Mouse (Mus musculus) liver, adult (tissue): ENCODE data around the gene P2ry10b.

ENCODE experiments used
- GATA4 ChIP-seq: IDR thresholded peaks from 2 replicates; pipeline ENCODE4 v1.6.1; 2014; ENCODE audit warnings: mild to moderate bottlenecking, low read length; ENCODE audit not compliant: insufficient replicate concordance

P2ry10b gene

DNA sequence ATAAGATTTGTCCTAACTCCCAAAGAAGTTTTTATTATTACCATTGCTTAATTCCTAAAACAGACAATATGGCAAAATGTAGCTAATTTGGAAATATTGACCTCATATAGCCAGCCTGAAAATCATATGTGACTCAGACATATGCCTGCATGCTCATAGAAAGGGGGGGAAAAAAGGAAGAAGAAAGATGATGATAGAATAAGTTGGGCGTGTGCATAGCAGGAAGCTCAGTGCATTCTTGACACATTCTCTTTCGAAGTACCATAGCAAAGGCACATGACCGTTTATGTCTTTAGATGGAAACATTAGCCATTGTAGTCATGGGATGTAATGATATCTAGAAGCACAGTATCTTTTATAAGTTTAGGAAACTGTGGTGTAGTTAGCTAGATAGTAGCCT, at the start of gene P2ry10b:
Gene P2ry10b (plus strand): TSS at position 247 of the 400 bp plus-strand sequence.
- TF ChIP-seq GATA4: no peak

DNA sequence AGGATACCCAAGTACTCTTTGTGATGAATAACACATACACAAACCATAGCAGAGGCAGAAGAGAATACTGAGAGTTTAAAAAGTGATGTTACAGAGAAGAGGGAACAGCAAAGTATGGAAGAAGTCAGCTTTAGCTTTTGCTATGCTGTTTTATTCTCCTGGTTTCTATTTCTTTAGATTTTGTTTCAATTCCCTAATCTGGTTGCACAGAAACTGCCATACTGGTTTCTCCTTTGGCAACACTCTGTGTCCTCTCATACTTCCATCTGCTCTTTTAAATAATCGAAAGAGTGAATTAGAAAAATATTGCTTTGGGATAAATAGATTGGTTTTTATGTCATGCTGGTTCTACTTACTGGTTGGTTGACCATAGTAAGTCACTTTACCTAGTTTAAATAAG, 32.4 kb upstream of the P2ry10b start:
- TF ChIP-seq GATA4: no peak

DNA sequence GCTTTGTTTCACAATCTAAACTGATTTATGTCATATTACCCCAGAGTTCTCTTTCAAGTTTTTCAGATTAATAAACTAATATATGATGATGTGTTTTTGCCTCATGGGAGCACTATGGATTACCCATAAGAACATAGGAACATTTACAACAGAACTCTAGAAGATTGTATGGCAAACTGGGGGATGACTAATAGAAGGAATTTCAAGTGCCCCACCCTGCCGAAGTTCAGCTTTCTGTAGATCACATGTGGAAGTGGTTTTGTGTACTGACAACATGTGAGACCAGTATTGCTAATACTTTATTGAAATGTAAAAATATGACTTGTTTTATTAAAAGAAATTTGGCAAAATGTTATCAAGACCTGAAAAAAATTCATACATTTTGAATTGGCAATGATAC, 31.7 kb upstream of the P2ry10b start:
- TF ChIP-seq GATA4: no peak

DNA sequence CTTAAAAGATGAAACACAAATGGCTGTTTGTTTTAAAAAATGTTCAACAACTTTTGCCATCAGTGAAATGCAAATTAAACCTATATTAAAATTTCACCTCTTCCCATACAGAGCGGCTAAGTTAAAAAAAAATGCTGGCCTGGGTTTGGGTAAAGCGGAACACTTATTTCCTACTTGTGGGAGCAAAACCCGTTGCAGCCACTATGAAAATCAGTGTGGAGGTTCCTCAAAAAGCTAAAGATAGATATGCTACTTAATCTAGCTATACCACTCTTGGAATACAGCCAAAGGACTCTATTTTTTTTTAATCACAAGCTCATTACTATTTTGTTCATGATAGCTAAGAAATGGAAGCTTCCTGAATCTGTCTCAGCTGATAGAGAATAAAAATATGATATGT, 5.5 kb upstream of the P2ry10b start:
- no peak for TF ChIP-seq GATA4

DNA sequence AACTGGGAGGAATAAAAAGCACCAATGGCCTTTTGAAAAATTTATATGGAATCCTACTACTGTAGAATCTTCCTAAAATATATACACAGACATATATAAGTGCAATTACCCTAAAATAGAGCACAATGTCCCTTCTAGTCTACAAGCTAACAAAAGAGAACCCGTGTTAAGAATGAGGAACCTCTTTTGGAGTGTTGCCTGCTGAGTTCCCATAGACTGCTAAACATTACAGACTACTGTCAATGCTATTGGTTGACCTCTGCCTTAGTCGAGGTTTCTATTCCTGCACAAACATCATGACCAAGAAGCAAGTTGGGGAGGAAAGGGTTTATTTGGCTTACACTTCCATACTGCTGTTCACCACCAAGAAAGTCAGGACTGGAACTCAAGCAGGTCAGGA, 4.8 kb upstream of the P2ry10b start:
- no peak for TF ChIP-seq GATA4

DNA sequence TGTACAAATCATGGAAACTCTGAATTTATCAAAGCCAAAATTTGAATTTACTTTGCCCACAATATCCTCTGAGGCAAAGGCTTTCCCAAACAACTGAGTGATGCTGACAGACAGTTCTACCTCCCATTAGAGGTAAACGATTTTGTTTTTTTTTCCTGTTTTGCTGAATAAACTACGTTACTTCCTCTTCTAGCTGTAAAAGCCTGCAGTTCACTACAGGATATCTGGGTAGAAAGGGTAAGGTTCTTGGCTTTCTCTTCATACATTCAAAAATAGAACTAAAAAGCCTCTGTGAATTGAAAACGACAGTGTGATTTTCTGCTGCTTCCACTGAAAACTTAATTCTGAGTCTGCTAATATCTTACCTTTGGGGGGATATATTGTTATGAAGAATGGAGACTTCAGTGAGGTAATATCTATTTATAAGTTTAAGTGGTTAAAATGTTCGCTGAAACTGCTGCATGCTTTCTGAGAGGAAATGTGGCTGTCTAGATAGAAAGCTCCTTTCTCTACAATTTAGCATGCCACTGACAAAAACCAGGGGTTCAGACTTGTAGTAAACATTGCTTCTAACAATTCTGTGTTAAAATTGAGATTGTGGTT, 765 bp downstream of the P2ry10b start:
- no peak for TF ChIP-seq GATA4

DNA sequence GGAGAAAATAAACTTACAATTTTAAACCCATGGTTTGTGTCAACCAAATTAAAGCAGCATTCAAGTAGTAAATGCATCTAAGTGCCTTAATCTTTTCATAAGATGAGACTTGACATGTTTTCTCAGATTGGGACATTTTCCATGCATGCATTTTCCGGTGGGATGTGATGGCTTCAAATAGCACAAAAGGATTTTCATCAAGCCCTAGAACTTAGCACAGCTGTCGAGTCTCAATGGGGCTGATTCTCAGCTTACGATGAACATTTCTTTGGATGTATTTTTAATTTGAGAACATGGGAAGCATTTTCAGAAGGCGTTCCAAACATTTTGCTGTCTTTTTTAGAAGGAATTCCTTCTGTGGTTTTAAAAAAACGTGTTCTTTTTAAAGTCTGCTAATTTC, 1.3 kb downstream of the P2ry10b start:
- TF ChIP-seq GATA4: no peak

DNA sequence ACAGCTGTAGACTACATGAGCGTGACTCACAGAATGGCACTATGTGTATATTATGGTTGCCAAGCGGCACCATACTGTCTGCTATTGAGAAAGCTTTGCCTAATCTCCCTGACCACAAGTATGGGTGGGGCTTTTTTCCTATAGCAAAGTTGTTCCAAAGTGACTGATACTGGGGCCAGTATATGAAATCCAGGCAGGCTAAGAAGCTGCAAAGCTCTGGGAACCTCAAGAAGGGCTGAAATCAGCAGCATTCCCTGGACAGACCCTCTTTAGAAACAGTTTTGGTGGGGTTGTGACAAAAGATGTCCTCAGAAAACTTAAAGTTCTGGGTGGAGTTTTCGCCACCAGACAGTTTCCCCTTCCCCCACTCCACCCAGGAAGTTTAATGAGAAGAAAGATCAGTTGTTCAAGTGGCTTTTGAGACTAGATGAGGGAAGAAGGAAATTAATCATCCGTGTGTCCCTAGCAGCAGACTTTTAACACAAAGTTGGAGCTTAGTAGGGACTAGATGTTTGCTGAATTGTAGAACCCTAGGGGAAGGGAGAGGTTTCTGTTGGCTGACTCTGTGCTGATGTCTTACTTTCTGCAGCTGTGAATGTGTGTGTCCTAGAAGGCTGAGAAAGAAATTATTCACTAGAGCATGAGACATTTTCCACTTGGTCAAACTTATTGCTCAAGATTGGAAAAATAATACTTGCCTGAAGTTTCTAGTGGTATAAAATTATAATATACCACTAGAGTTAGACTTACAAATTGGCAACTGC, 2.2 kb downstream of the P2ry10b start:
- TF ChIP-seq GATA4: no peak

DNA sequence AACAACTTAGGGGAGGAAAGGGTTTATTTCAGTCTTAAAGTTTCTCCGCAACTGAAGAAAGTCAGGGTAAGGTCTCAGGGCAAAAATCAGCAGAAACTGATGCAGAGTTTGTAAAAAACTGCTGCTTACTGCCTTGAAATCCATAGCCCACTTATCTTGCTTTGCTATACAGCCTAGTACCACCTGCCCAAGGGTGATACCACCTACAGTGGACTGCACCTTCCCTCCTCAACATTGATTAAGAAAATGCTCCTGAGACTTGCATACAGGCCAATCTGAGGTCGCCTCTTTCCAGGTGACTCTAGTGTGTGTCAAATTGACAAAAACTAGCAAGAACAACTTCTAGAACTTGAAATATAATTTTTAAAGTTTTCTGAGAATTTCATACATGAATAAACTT, 7.3 kb downstream of the P2ry10b start:
- no peak for TF ChIP-seq GATA4

DNA sequence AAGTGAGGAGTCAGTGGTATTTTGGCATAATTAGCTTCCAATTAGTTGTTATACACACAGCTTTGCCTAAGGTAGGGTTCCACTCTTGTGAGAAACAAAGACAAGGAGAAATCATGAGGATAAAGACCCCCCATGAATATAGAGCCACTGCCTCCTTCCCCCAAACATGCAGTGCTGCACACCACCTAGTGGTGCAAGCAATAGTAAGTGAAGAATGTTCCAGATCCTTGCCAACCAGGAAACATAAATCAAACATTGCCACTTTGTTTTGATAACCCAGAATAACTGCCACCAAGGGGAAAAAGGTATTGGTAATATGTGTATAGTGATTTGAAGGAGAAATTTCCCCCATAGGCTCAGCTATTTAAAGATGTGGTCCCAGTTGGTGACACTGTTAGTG, 11.8 kb downstream of the P2ry10b start:
- TF ChIP-seq GATA4: no peak

DNA sequence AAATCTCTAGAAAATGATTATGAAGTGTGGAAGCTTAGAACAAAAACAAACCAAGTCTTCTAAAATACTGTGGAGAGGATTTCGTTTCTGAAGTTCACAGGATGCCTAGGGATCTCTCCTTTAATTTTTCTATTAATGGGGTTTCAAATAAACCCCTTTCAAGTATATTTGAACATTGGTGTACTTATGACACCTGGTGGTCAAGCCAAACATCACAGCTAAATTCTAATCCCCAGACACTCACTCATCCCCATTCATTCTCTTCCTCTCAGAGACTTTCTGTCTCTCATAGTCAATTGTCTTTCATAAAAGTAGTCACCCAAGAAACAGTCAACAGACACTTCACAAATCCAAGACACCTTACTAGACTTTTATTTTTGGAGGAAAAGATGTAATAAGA, 19.6 kb downstream of the P2ry10b start:
- TF ChIP-seq GATA4: no peak

DNA sequence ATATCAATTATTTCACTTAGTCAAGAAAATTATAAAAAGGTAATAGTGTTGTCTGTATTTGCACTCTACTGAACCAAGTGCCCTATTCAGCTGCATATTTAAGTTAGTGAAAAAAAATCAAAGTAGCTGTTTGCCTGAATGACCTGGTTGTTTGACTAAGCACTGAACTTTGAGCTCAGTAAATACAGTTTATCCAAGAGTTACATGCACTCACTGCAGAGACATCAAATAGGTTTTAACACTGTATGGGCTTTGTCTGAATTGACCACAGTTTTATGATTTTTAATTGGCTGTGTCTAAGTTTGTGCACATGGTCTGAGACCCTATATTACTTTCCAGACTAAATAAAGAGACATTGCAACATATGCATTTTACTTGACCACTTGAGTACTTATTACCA, 20.4 kb downstream of the P2ry10b start:
- no peak for TF ChIP-seq GATA4

DNA sequence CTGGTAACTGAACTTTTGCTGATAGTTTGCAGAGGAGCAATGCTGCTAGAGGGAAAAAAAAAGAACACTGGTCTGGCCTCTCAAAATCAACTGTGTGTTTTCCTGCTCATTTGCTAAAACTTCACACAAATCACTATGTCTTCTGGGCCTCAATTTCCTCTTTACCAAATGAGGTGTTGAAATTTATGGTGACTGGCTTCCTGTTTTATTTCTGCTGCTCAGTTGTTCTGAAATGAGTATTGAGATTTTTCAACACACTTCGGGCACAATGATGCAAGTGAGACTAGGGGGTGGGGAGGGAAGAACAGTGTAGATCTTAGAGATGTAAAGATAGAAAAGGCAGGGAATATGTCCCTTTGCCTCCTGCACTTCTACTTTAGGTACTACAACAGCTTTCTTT, 30.0 kb downstream of the P2ry10b start:
- no peak for TF ChIP-seq GATA4

DNA sequence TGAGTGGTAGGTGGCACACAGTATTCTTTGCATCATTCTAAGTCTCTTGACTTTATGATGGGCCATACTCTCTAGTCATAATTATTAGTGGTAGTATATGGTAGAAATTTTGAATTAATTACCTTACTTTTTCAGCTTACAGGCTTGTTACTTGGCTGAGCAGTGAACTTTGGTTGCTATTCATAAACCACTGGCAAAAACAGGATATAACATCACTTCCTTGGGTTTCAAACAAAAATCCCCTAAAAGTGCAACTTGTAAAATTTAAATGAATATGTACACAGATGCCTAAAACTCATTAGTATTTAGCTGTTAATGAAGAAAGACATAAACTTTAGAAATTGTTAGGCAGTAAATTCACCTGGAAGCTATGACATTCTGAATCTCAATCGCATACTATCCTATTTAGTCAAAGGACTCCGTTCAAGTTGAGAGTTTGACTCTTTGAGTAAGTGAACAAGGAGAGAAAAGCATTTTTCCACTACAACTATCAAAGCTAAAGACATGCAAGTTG, 68.9 kb downstream of the P2ry10b start:
- TF ChIP-seq GATA4: no peak
